Mouse (Mus musculus): ENCODE measurements at regions not wholly inside any gene's neighbourhood (a gene's known extent, or its start where the extent isn't known, plus 50 kb on each side); places are given as distances from the start of the nearest gene placed in this dataset.

DNA sequence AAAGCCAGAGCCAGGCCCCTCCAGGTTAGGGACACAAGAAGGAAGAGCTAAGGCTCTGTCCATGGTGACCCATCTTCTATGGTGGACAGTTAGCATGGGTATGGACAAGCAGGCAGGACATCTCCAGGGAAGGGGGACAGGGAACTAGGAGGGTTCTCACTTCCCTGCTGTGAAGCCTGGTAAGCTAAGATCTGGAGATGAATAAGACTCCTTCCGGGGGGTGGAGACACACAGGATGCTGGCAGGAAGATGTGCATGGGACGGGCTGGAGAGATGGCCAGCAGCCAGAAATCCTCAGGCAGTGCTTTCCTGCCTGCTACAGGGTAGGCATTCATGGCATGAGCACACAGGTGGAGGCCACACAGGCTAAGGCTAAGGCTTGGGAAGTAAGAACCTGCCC is 198.2 kb upstream of the Ppp2r2d start:
- TF ChIP-seq CTCF (conservative IDR thresholded peaks at IDR 0.05; ENCODE audit: low read length): no peak
- TF ChIP-seq POU5F1 (IDR thresholded peaks at IDR 0.05; ENCODE audit: borderline replicate concordance, low read length): no peak
